Mouse (Mus musculus) brain, embryonic 14.5 days (tissue): ENCODE measurements at regions not wholly inside any gene's neighbourhood (a gene's known extent, or its start where the extent isn't known, plus 50 kb on each side); places are given as distances from the start of the nearest gene placed in this dataset.

ENCODE experiments used
- DNase-seq: peaks from one replicate; pipeline ENCODE4 v3.0.0-alpha.2; 2011; ENCODE audit warnings: low read depth
- CTCF ChIP-seq: fragments of 200-500 bp; IDR thresholded peaks from 2 replicates; pipeline ENCODE4 v1.5.1; 2012; ENCODE audit warnings: inconsistent platforms, mild to moderate bottlenecking, moderate library complexity, borderline replicate concordance; ENCODE audit not compliant: insufficient read depth, insufficient read length; ENCODE audit errors: extremely low read depth
- POLR2A ChIP-seq: fragments of 200-500 bp; IDR thresholded peaks from 2 replicates; pipeline ENCODE4 v1.6.1; 2012; ENCODE audit warnings: mild to moderate bottlenecking, inconsistent platforms, borderline replicate concordance; ENCODE audit not compliant: poor library complexity, insufficient read depth, insufficient read length, severe bottlenecking; ENCODE audit errors: extremely low read depth

DNA sequence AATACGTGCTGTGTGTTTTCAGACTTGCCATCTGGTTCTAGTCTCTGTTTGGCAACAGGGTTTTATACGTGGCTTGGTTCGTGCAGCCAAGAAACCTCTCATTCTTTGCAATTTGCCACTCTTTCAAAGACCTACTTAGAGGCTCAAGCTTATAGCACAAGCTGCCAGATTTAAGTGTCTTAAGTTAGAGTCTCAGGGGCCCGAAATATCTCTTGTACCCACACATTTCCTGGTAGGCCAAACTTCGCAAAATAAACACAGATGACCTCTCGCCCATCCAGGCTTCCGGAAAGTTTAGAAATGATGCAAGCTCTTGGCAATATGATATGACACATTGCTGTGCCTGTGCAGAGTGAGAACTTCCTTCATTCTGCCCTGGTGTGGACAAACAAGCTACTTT is 54.8 kb upstream of the Fndc3b start:
- DNase-seq, result peak; percentile 77
- TF ChIP-seq CTCF, result no peak
- TF ChIP-seq POLR2A, result no peak

DNA sequence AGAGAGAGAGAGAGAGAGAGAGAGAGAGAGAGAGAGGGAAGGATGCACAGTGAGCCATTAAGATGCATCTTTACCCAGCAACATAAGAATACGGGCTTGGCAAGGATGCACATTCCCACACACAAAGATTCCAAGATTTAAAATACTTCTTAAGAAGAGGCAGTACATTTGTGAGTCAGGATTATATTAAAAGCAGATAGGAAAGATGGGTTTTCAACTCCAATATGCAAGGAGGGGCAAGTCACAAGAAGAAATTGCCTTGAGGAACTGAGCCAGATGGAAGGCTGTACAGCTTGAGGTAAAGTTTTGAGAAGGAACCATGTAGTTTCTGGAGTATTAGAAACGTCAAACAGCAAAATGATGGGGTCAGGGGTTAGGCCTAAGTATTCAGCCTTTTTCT is 53.4 kb upstream of the Fndc3b start:
- DNase-seq, result no peak
- no peak for TF ChIP-seq POLR2A
- no peak for TF ChIP-seq CTCF

- no peak for DNase-seq
- TF ChIP-seq CTCF (no peak), POLR2A (no peak)
Measured at GRCm38 (mm10) chr3:27761031-27761430, 49.9 kb upstream of the Fndc3b start.
